Mouse (Mus musculus) spleen, adult 2 months (tissue): ENCODE results near the gene Ggps1. TPM values are rescaled to one million over a fixed set of nuclear protein-coding genes. Genes with fewer than 3 reads are reported as not detected.

ENCODE experiments used
- DNase-seq, 2 experiments: peaks; one replicate each; pipeline versions ENCODE4 v3.0.0 to v3.0.0-alpha.2; 2012 to 2021; ENCODE audit warnings: low spot score in 2 of 2, low read depth in 1 of 2
- H3K27ac ChIP-seq: fragments of 200-500 bp; 2 replicates; pipeline ENCODE4 v1.5.1; 2012; ENCODE audit warnings: low read length, inconsistent platforms; ENCODE audit not compliant: insufficient read depth
- H3K27me3 ChIP-seq: fragments of 200-500 bp; 2 replicates; pipeline ENCODE4 v1.6.1; 2012; ENCODE audit warnings: mild to moderate bottlenecking, moderate library complexity, low read length, inconsistent platforms; ENCODE audit not compliant: control insufficient read depth, insufficient read depth
- H3K36me3 ChIP-seq: fragments of 200-500 bp; 2 replicates; pipeline ENCODE4 v1.6.1; 2012; ENCODE audit warnings: mild to moderate bottlenecking, low read length, inconsistent platforms; ENCODE audit not compliant: control insufficient read depth, insufficient read depth
- H3K4me1 ChIP-seq: fragments of 200-500 bp; 2 replicates; pipeline ENCODE4 v1.6.1; 2011; ENCODE audit warnings: inconsistent platforms; ENCODE audit not compliant: control insufficient read depth, insufficient read depth, insufficient read length
- H3K4me3 ChIP-seq: fragments of 200-500 bp; 2 replicates; pipeline ENCODE4 v1.5.1; 2011; ENCODE audit warnings: mild to moderate bottlenecking, inconsistent platforms; ENCODE audit not compliant: insufficient read depth, insufficient read length; ENCODE audit errors: extremely low read depth
- CTCF ChIP-seq: fragments of 200-500 bp; IDR thresholded peaks from 2 replicates; pipeline ENCODE4 v1.5.1; 2011; ENCODE audit warnings: mild to moderate bottlenecking, inconsistent platforms; ENCODE audit not compliant: insufficient read depth, insufficient read length, insufficient replicate concordance; ENCODE audit errors: extremely low read depth
- POLR2A ChIP-seq: fragments of 200-500 bp; IDR thresholded peaks from 2 replicates; pipeline ENCODE4 v1.6.1; 2011; ENCODE audit warnings: low read depth, low read length, inconsistent platforms
- WGBS: fragments of 180-500 bp; shearing (Covaris S2); methylation state at CpG from one replicate; pipeline ENCODE4 v1.1.7; 2018; 5-methylcytosine and 5-hydroxymethylcytosine counted together
- polyA plus RNA-seq: library from polyadenylated mRNA; depleted of rRNA; stranded (reverse); fragments of >200 nt; gene quantifications from 2 replicates; pipeline ENCODE4 v1.2.3, GENCODE M21; 2012

Ggps1 gene
- polyA plus RNA-seq, 1 experiment: 8.4 TPM

DNA sequence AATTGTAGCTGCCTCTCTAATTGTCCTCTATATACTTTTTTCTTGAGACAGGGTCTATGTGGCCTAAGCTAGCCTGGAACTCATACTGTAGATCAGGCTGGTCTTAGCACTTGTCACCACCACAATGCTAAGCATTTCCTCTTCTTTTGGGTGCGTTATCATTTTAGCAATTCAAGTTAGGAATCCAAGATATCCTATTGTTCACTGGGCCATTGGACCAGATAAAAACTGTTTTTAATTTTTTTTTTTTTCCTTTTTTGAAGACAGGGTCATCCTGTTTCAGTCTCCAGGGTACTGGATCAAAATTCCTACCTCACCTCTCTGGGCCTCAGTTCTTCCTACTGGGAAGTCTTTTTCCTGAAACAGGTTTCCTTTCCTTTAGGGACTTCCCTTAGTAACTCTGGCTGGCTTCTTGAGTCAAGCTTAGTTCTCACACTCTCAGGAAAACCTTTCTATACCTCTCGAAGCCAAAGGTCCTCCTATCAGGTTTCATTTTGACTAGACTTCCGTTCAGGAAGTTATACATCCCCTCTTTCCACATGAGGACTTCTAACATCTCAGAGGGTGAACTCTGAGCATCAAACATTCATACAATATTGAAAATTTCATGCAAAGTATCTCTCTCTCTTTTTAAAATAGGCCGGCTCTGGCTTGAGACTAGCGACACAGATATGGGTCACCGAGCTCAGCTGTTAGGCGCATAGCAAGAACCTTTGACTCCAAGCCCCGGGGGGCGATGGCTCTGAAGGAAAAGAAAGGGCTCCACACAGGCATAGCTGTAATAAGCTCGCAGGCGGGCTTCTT is 877 bp downstream of the Ggps1 start:
- H3K4me1 ChIP-seq: peaks cover 2% of the 10 kb centered on the region
- TF ChIP-seq POLR2A: no peak
- TF ChIP-seq CTCF: no peak
- DNase-seq: no peak
- no peaks in the 10 kb centered on the region for H3K27me3 ChIP-seq
- whole genome bisulfite sequencing: 1% methylated on average over 11 of the region's 11 CpGs
- H3K4me3 ChIP-seq: peak overlapping the region; percentile 88
- H3K27ac ChIP-seq: peak overlapping the region; percentile 84
- peaks cover 2% of the 10 kb centered on the region for H3K36me3 ChIP-seq

DNA sequence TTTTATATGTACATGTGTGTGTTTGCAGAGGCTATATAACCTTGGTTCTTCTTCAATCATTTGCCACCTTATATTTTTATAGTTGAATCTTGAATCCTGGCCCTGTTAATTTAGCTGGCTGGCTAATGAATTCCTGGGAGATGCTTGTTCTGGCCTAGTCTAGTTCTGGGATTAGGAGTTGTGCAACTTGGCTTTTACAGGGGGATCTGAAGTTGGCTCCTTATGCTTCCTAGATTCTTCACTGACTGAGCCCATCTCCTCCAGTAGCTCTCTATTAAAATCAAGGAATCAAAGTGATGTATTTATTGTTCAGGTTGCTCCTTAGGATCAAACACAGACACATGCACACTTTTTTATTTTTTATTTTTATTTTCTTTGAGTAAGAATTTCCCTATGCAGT is 3.7 kb downstream of the Ggps1 start:
- no peaks in the 10 kb centered on the region for H3K27me3 ChIP-seq
- no peaks in the 10 kb centered on the region; the same call in 1 of the 2 replicates for H3K4me1 ChIP-seq
- no peak overlapping the region for H3K27ac ChIP-seq
- no peak for DNase-seq
- TF ChIP-seq CTCF: no peak
- no peak for TF ChIP-seq POLR2A
- no peak overlapping the region for H3K4me3 ChIP-seq
- peaks cover 17% of the 10 kb centered on the region for H3K36me3 ChIP-seq

GRCm38 (mm10) chr13:14056801-14057200 is 6.5 kb downstream of the Ggps1 start:
- H3K36me3 ChIP-seq: peaks cover 32% of the 10 kb centered on the region
- no peak for TF ChIP-seq POLR2A
- TF ChIP-seq CTCF: no peak
- no peak for DNase-seq
- no peak overlapping the region for H3K4me3 ChIP-seq
- 88% methylated on average over 3 of the region's 3 CpGs for WGBS
- H3K4me1 ChIP-seq: no peaks in the 10 kb centered on the region; the same call in 1 of the 2 replicates
- H3K27ac ChIP-seq: no peak overlapping the region
- no peaks in the 10 kb centered on the region for H3K27me3 ChIP-seq

GRCm38 (mm10) chr13:14049878-14050277 is 13.4 kb downstream of the Ggps1 start:
- H3K27me3 ChIP-seq: no peaks in the 10 kb centered on the region
- no peak overlapping the region for H3K4me3 ChIP-seq
- peaks cover 29% of the 10 kb centered on the region for H3K36me3 ChIP-seq
- 56% methylated on average over 1 of the region's 1 CpGs for WGBS
- no peak overlapping the region for H3K27ac ChIP-seq
- H3K4me1 ChIP-seq: no peaks in the 10 kb centered on the region
- no peak for DNase-seq
- TF ChIP-seq CTCF (no peak), POLR2A (no peak)

- Histone ChIP-seq H3K36me3 (peaks cover 5% of the 10 kb centered on the region), H3K4me3 (no peak overlapping the region), H3K27me3 (no peaks in the 10 kb centered on the region), H3K4me1 (peaks cover 2% of the 10 kb centered on the region; the same call in 1 of the 2 replicates), H3K27ac (no peak overlapping the region)
- WGBS: 69% methylated on average over 2 of the region's 2 CpGs
- TF ChIP-seq CTCF: no peak
- no peak for TF ChIP-seq POLR2A
- no peak for DNase-seq
These were observed 18.8 kb downstream of the Ggps1 start for GRCm38 (mm10) chr13:14044521-14044920.

DNA sequence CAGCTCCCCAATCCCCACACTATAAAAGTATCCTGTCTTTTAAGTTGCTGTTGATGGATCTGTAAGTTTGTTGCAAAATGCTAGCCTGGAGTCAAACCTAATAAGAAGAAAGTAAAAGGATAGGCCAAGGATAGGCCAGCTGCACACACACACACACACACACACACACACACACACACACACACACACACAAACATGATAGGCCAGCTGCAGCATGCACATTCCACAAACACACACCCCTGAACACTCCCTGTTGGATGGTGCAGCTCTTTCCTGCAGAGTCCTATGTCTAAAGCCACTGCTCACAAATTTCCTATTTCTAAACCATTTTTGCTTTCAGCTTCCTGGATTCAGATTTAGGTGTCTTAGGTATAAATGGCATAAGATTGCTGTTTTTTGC is 19.4 kb downstream of the Ggps1 start:
- Histone ChIP-seq H3K27me3 (no peaks in the 10 kb centered on the region), H3K4me3 (no peak overlapping the region), H3K27ac (no peak overlapping the region), H3K4me1 (peaks cover 2% of the 10 kb centered on the region; the same call in 1 of the 2 replicates), H3K36me3 (no peaks in the 10 kb centered on the region; the same call in 1 of the 2 replicates)
- no peak for TF ChIP-seq POLR2A
- TF ChIP-seq CTCF: no peak
- no peak for DNase-seq

- no peak for DNase-seq
- Histone ChIP-seq H3K4me3 (no peak overlapping the region), H3K4me1 (peaks cover 2% of the 10 kb centered on the region; the same call in 1 of the 2 replicates), H3K27me3 (no peaks in the 10 kb centered on the region), H3K36me3 (no peaks in the 10 kb centered on the region), H3K27ac (no peak overlapping the region; the same call in 1 of the 2 replicates)
- no peak for TF ChIP-seq POLR2A
- TF ChIP-seq CTCF: no peak
- WGBS: 37% methylated on average over 5 of the region's 5 CpGs
These were observed 23.1 kb downstream of the Ggps1 start for GRCm38 (mm10) chr13:14040186-14040585.
